Mouse (Mus musculus) lung, postnatal 10 days (tissue): Measurements from ENCODE around the gene Lgr6.

ENCODE experiments used
- DNase-seq: peaks from one replicate; pipeline ENCODE4 v3.0.0; 2021

Lgr6 gene

GRCm38 (mm10) chr1:135075270-135075669, 29.8 kb downstream of the Lgr6 start:
- DNase-seq = no peak

- DNase-seq = peak; percentile 27
These were observed 32.4 kb downstream of the Lgr6 start for GRCm38 (mm10) chr1:135072643-135073042.

DNA sequence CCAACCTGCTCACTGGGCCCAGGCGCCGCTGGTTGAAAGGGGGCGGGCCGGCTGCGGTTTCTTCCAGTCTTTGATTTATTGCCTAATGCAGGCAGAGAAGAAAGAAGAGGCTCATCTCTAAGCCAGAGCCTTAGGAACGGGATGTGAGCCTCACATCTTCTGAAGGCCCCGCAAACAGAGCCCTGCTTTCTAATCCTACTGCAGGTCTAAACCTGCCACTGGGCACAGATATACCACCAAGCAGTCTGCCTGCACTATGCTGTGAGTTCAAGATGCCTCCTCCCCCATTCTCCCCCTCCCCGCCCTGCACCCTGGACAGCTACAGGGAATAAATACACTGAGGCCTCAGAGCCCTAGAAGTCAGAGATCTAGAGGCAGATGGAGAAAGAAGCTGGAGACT, 35.2 kb downstream of the Lgr6 start:
- peak; percentile 43 for DNase-seq

DNA sequence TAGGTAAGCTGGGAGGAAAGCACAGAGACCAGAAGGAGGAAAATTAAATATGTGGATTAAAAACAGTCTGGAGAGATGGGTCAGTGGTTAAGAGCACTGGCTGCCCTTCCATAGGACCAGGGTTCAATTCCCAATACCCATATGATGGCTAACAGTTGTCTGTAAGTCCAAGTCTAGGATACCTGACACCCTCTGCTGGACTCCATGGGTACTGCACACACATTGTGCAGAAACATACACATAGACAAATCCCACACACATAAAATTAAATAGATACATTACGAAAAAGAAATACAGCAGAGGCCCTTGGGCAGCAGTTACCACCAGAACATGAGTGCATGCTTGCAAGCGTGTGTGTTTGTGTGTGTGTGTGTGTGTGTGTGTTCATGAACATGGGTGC, 40.6 kb downstream of the Lgr6 start:
- no peak for DNase-seq

DNA sequence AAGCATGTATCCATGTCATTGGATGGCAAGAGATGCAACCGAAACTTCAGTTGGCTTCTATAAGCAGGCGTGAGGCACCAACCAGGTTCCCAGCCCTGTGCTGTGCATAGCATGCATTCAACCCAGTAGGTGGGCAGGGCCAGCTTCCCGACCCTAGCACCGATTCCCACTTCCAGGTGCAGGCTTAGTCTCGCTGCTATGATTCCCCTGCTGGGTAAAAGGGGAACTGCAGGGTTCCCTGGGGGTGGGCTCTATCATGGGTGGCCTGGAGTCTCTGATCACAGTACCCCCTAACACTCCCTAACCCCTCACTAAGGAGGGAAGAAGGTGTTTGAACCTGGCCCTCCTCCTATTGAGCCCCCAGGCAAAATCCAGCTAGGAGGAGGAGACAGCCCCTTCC, 42.1 kb downstream of the Lgr6 start:
- no peak for DNase-seq

GRCm38 (mm10) chr1:135061300-135061699, 43.8 kb downstream of the Lgr6 start:
- DNase-seq = no peak

GRCm38 (mm10) chr1:135060174-135060573, 44.9 kb downstream of the Lgr6 start:
- no peak for DNase-seq

- no peak for DNase-seq
These were observed 48.2 kb downstream of the Lgr6 start for GRCm38 (mm10) chr1:135056901-135057300.

DNA sequence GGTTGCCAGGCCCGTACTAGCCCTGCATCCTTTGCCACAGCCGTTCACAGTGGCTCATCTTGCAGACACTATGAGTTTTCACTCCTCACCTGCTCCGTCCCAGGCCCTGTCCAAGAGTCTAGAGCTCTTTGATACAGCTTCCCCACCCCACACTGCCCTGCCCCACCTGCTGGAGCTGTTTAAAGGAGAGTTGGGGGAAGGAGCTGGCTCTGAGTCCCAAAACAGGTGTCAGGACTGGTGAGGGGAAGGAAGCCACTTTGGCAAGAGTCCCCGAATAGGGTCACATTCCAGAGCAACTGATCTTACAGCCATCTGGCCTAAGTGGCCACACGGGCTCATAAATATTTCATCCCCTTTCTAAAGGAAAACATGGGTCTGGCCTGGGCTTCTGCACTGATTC, 51.0 kb downstream of the Lgr6 start:
- no peak for DNase-seq

GRCm38 (mm10) chr1:135044439-135044838, 60.6 kb downstream of the Lgr6 start:
- DNase-seq = no peak

GRCm38 (mm10) chr1:135036297-135036696, 68.8 kb downstream of the Lgr6 start:
- DNase-seq = no peak

DNA sequence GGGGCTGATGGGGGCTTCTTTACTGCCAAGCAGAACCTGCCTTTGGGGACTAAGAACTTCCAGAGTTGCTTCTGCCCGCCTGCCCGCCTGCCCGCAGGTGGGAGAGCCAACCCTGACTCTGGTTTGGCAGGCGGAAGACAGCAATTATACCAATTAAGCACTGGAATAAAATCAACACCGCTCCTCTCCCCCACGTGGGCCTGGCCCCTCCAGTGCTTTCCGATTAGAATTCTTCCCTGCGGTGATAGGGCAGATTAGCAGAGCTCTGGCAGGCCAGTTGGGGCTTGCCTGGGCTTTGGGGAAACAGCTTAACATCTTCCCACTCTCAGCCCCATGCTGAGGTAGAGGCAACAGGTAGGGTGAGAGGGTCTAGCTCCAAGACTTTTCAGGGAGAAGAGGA, 72.4 kb downstream of the Lgr6 start:
- no peak for DNase-seq

GRCm38 (mm10) chr1:135030121-135030520, 75.0 kb downstream of the Lgr6 start:
- no peak for DNase-seq

DNA sequence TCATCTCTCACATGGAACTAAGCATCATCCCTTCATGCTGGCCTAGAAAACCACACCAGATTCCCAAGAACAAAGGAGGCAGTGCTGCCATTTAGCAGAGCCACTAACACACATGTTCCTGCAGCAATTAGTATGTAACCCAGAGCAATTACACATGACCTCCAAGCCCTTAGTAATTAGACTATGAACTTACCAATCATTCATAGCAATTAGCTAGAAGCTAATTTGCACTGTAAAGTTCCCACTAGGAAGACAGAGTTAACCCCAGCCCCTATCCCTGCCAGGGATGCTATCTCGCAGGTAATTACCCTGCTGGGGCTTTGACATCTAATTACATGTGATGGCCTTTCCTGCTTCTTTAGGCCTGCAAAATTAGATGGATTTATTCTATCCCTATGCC, 78.8 kb downstream of the Lgr6 start:
- DNase-seq = no peak

- DNase-seq = no peak
These were observed 81.5 kb downstream of the Lgr6 start for GRCm38 (mm10) chr1:135023583-135023982.

DNA sequence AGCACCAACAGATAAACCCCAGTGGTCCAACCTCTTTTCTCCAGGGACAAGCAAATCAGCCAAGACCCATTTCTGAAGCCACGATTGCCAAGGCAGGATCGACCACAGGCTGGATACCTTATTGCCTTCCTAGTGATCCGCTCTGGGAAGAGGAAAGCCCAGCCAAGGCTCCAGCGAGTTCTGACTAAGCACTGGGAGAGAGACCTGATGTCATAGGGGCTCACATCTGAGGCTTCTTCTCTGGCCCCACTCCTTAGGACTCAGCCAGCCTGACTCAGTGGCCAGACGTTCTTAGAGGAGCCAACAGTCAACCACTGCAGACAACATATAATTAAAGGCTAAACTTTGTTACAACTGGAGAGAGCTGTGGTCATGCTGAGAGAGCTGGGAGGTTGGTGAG, 83.1 kb downstream of the Lgr6 start:
- no peak for DNase-seq

DNA sequence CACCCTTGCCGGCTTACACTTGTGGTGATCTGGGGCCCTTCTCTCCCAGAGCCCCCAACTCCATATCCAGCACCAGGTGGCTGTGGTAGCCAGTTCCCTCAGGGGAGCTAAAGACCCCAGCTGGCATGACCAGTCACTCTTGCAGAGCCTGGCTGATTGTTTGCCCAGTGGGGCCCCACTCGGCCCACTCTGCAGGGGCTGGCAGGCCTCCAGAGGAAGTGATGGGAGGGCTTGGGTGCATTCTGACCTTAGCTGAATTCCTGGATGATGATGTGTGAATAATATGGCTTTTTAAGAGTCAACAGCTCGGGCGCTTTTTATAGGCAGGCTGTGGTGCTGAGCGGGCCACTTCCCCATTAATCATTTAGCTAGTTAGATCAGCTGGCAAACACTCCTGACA, 84.1 kb downstream of the Lgr6 start:
- DNase-seq = peak; percentile 59

DNA sequence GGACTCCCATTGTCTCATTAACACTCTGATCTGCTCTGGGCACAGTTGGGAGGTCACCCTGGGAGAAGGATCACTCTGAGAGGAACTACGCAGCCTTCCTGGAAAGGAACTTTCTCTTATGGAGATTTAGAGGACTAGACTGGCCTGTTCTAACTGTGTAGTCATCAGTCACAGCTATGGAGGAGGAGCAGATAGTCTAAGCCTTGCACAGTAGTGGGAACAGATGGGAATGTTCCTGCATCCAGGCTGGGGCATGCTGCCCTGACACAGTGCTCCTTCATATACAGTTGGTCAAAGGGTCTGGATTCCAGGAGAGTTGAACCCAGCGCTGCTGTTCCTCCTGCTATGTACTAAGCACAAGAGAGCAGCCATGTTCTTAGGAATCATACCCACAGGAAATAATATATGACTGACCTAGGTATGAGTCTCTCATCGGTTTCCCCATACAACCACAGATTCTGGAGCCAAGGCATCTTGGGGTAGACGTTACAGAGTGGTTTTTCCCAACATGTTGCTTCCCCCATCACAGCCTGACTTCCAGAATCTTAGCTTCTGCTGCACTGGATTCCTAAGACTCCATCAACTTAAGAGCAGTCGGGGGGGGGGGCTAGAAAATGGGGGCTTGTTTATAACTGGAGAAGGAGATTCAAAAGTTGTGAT, 84.7 kb downstream of the Lgr6 start:
- DNase-seq = no peak

GRCm38 (mm10) chr1:135019775-135020167, 85.3 kb downstream of the Lgr6 start:
- no peak for DNase-seq

GRCm38 (mm10) chr1:135019087-135019774, 85.8 kb downstream of the Lgr6 start:
- no peak for DNase-seq

GRCm38 (mm10) chr1:135017656-135018015, 87.4 kb downstream of the Lgr6 start:
- DNase-seq = no peak

DNA sequence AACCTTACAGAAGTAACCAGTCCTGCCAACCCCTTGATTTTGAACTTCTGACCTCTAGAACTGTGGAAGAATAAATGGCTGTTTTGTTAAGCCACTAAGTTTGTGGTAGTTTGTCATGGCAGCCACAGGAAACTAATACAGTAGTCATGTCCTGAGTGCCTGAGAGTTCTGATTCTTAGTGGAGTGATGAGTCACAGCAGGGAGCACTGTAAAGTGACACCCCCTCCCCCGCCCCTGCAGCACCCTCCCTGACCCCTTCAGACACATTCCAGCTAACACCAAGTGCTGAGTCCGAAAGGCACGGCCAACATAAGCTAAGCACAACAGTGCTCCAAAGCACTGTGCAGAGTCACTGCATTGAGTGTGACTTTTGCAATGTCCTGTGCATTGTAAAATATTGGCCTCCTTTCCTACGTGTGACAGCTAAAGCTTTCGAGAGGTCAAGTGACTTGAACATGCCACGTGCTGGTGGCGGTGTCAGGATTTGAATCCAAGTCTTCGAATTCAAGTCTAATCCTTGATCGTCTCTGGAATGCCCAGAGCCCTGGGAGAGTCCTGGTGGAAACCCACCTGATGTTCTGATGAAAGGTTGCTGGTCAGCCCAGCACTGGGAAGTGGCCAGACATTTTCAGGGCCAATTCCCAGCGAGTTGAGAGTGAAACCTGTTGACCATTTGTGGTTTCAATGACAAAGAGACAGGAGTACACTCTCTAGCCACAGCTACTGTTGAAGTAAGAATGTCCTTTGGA, 88.0 kb downstream of the Lgr6 start:
- DNase-seq = no peak

GRCm38 (mm10) chr1:135014921-135015445, 90.1 kb downstream of the Lgr6 start:
- no peak for DNase-seq

GRCm38 (mm10) chr1:135012472-135012871, 92.6 kb downstream of the Lgr6 start:
- no peak for DNase-seq
